Mouse (Mus musculus) bone marrow macrophage, adult 2 months (primary cell): ENCODE measurements around the gene Reln.

Experiments
- CTCF ChIP-seq: IDR thresholded peaks from 2 replicates; pipeline ENCODE4 v1.5.1; 2012; ENCODE audit warnings: low read depth, mild to moderate bottlenecking, low read length, moderate library complexity
- POLR2A ChIP-seq: IDR thresholded peaks from 2 replicates; pipeline ENCODE4 v1.6.1; 2012; ENCODE audit warnings: mild to moderate bottlenecking, low read depth, low read length, borderline replicate concordance

GRCm38 (mm10) chr5:21934811-21935396 lies 409.6 kb downstream of the Reln start:
- TF ChIP-seq CTCF (no peak), POLR2A (no peak)
